Mouse (Mus musculus): ENCODE measurements around the gene Rab4a.

DNA sequence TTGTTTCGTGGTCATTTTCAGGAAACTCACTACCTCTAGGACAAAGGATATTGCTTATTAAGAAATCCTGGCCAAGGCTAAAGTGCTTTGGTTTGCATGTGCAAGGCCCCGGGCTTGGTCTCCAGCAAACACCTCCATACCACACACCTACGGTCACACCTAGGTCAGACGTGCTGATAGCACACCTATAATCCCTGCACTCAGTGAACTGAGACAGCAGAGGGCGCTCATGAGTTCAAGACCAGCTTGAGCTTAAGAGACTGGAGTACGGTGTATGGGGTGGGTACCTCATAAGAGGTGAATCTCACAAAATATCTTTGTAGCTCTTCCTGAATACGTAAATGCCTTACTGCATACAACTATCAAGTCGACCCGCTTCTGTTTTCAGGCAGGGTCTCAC, 29.7 kb downstream of the Rab4a start:
- TF ChIP-seq POLR2A (IDR thresholded peaks at IDR 0.05; ENCODE audit: control insufficient read depth, low read depth, low read length) (no peak), CTCF (IDR thresholded peaks at IDR 0.05; ENCODE audit: control insufficient read depth, insufficient read depth, insufficient replicate concordance, low read depth, low read length) (peak; percentile 54; the same call in 1 of the 2 replicates)
